Mouse (Mus musculus): ENCODE measurements around the gene Spem2.

DNA sequence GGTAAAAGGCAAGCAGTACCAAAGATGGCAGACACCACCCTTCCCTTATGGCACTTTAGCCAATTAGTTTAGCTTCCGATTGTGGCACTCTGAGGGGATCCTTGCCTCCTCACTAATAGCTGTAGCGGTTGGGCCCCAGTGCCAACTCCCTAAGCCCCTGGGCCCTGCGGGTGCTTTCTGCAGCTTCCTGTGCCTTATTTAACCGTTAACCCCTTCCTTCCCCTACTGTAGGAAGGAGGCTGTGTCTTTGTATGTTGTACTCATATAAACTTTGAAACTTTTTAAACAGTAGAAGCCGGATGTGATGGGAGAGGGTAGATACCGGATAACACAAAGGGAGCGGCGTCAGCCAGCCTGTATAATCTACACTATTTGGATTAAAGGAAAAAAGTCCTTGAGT lies 32.5 kb upstream of the Spem2 start:
- TF ChIP-seq CTCF (IDR thresholded peaks at IDR 0.05; ENCODE audit: control insufficient read depth, insufficient read depth, low read length) (no peak), POLR2A (IDR thresholded peaks at IDR 0.05; ENCODE audit: borderline replicate concordance, control insufficient read depth, low read depth, low read length) (no peak)
